Mouse (Mus musculus) R1 (cell line): ENCODE measurements around the gene Mdm2.
"Not testable (repeated sequence)": the region's sequence is repeated elsewhere in the genome, so short reads cannot be mapped to it uniquely, and the experiment has no call there.

Experiments used
- DNase-seq: peaks from one replicate; pipeline ENCODE4 v3.0.0-alpha.2; 2018; ENCODE audit warnings: low read depth, low spot score

The Mdm2 gene

GRCm38 (mm10) chr10:117732962-117733592, 22.5 kb upstream of the Mdm2 start:
- DNase-seq: no peak

GRCm38 (mm10) chr10:117732184-117732583, 21.6 kb upstream of the Mdm2 start:
- DNase-seq: no peak

- DNase-seq: peak; percentile 79
Observed at GRCm38 (mm10) chr10:117731244-117732101, 20.9 kb upstream of the Mdm2 start.

- no peak for DNase-seq
Observed at GRCm38 (mm10) chr10:117730637-117731203, 20.2 kb upstream of the Mdm2 start.

- DNase-seq: no peak
Observed at GRCm38 (mm10) chr10:117730140-117730539, 19.6 kb upstream of the Mdm2 start.

GRCm38 (mm10) chr10:117729139-117729814, 18.7 kb upstream of the Mdm2 start:
- DNase-seq: peak; percentile 43

GRCm38 (mm10) chr10:117728574-117728973, 18.0 kb upstream of the Mdm2 start:
- DNase-seq: no peak

- DNase-seq: no peak
Observed at GRCm38 (mm10) chr10:117727518-117728110, 17.1 kb upstream of the Mdm2 start.

- DNase-seq: no peak
Observed at GRCm38 (mm10) chr10:117726888-117727385, 16.4 kb upstream of the Mdm2 start.

- no peak for DNase-seq
Observed at GRCm38 (mm10) chr10:117726350-117726749, 15.8 kb upstream of the Mdm2 start.

- no peak for DNase-seq
Observed at GRCm38 (mm10) chr10:117725671-117726070, 15.1 kb upstream of the Mdm2 start.

GRCm38 (mm10) chr10:117724804-117725361, 14.3 kb upstream of the Mdm2 start:
- DNase-seq: no peak

GRCm38 (mm10) chr10:117724136-117724718, 13.7 kb upstream of the Mdm2 start:
- no peak for DNase-seq

GRCm38 (mm10) chr10:117718161-117719119, 7.9 kb upstream of the Mdm2 start:
- no peak for DNase-seq

GRCm38 (mm10) chr10:117717583-117717982, 7.0 kb upstream of the Mdm2 start:
- peak; percentile 53 for DNase-seq

- no peak for DNase-seq
Observed at GRCm38 (mm10) chr10:117716686-117717085, 6.1 kb upstream of the Mdm2 start.

GRCm38 (mm10) chr10:117715654-117716053, 5.1 kb upstream of the Mdm2 start:
- DNase-seq: not testable (repeated sequence)

GRCm38 (mm10) chr10:117714928-117715500, 4.5 kb upstream of the Mdm2 start:
- no peak for DNase-seq

- no peak for DNase-seq
Observed at GRCm38 (mm10) chr10:117714048-117714545, 3.5 kb upstream of the Mdm2 start.
